Mouse (Mus musculus): ENCODE measurements around the gene Tmem59.

The Tmem59 gene

DNA sequence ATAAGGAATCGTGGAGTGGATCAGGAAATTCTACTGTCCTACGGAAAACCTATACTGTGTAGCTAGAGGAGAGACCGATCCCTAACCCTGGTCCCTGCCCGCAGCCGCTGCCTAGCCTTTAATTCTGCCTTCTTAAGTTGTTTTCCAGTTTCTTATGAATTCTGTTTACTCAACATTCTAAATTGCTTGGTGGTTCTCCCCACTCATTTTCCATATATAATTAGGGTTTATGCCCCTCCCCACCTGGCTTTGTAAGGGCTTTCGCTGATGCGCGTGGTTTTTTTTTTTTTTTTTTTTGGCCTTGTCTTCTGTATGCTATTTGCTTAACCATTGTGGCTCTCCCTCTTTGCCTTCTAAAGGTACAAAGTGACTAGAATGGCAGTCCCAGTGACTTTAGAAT lies 1.4 kb downstream of the Tmem59 start:
- DNase-seq (ENCODE audit: low spot score in 2 of 2), result no peak

DNA sequence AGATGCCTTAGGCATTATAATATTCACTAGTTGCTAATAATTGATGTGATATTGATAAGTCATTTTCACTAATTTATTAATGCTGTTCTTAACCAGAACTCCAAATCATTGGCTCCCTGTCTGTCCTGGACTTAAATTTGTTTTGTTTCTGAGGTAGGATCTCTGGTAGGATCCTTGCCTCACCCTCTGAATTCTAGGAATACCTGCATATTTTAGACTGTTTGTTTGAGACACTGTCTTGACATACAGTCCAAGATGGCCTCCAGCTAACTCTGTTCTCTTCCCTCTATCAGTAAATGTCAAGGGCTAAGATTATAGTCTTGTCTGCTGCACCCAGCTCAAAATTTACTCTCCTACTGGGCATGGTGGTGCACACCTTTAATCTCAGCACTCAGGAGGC lies 2.5 kb downstream of the Tmem59 start:
- no peak for DNase-seq (ENCODE audit: low spot score in 2 of 2)

DNA sequence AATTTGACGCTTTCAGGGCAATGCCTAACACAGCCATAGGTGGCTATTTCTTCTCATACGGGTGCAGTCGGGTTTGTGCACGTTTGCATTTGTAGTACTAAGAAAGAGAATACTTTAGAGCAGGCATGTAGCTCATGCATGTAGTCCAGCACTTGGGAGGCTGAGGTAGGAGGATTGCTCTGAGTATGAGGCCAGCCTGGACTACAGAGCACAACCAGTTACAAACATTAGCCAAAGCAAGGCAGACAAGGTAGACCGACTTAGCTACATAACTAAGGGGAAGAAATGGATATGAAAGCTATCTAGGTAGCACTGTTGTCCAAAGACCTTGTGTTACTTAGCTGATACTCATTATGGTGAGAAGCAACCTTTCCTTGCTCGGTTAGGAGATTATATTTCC lies 3.7 kb downstream of the Tmem59 start:
- DNase-seq (ENCODE audit: low spot score in 2 of 2), result no peak

DNA sequence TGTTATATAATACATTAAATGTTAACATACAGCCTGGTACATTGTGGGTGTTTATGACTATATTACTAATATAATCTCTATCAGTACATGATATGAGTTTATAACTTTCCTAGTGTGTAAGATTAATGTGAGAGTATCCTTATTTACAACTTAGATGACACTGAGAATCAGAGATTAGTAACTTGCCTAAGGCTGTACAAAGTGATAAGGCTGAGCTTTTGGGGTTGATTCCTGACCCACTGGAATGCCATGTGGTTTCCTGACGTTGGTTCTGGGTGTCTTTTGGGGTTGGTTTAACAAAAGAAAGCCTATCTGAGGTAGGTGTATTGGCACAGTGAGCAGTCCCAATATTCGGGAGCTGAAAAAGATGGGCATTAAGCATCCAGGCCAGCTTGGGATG lies 4.6 kb downstream of the Tmem59 start:
- no peak for DNase-seq (ENCODE audit: low spot score in 2 of 2)

DNA sequence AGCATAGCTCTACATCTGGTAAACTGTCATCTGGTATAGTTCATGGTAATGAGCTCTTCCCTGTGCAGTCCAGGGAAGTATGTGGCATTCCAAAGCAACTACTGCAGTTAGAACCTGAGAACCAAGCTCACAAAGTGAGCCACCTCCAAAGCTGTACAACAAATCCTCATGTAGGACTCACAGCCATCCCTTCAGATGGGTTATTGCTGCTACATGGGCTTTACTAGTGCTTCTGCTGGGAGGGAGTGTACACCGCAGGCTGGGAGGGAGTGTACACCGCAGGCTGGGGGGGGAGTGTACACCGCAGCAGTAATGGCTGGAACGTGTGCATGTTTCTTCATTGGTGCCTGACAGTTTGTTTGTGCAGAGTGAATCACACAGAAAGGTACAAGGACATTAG lies 5.0 kb downstream of the Tmem59 start:
- no peak for DNase-seq (ENCODE audit: low spot score in 2 of 2)

DNA sequence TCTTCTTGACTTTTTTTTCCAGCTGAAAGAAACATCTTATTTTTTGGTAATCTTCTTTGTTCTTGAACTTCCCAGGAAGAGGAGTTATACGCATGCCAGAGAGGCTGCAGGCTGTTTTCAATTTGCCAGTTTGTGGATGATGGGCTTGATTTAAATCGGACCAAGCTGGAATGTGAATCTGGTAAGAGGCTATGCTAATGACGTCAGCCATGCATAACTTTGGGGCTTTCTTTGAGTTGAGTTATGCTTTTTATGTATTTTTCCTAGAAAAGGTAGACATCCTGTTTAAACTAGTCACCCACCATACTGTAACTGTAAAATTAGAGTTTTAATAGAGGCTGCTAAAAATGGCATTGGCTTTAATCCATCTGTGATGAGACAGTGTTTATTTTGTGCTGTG lies 7.5 kb downstream of the Tmem59 start:
- DNase-seq (ENCODE audit: low spot score in 2 of 2), result no peak

DNA sequence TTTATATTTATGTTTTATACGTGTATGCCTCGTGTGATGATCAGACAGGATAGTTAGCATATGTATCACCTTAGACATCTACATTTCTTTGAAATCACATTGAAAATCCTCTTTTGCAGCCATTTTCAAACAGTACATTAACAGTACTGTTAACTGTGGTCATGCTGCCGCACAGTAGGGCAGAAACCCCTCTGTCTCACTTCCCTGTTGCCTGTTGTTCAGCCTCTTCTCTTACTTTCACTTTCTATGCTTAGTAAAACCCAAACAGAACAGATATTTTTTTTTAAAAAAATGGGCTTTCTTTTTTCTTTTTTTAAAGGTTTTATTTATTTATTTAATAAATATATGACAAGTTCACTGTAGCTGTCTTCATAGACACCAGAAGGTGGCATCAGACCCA lies 15.6 kb downstream of the Tmem59 start:
- DNase-seq (ENCODE audit: low spot score in 2 of 2), result no peak

DNA sequence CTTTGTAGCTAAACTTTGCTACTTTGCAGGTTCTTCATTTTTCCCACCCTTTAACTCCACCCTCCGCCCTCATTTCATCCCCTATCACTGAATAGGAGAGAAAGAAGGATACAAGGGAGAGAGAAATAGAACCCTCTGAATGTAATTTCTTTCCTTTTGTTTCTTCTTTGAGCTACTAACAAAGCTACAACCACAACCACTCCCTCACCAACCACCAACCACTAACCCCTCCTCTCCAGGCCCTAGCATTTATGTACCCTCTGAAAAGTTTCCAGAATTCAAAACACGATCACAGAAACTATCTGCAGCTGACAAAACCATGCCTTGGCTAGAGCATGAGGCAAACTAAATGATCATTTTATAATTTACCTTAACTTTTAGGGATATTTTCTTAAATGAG lies 18.3 kb downstream of the Tmem59 start:
- no peak for DNase-seq (ENCODE audit: low spot score in 2 of 2)

DNA sequence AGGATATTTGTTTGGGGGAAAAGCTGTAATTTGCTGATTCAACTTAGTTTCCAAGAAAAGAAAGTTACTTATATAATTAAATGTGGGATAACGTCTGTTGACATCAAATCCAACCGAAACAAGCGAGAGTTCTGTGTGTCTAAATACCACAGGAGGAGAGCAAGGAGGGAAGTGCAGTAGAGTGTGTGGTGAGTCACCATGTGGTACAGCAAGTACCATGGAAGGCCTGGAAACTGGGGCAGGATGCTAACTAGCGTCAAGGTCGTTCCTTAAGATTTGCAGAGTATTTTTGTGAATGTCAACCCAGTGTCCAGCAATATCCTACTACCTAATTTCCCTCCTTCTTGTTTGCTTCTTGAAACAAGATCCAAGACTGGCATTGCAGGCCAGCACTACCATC lies 19.9 kb downstream of the Tmem59 start:
- no peak for DNase-seq (ENCODE audit: low spot score in 2 of 2)

DNA sequence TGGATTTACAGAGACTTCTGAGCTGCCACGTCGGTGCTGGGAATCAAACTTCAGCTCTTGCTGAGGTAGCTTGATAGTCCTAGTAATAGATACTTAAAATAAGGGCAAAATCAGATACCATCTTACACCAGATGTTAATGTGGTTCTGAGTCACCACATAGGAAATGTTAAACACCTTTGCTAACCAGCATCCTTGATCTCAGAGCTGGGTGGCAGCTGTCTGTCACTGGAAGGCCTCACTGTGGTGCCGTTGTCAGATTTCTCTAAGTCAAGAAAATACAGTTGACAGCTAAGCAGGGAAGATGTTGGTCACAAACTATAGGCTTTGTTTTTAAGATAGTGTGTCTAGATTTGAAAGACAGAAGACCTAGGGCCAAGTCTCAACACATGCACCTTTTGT lies 23.6 kb downstream of the Tmem59 start:
- DNase-seq (ENCODE audit: low spot score in 2 of 2), result no peak

DNA sequence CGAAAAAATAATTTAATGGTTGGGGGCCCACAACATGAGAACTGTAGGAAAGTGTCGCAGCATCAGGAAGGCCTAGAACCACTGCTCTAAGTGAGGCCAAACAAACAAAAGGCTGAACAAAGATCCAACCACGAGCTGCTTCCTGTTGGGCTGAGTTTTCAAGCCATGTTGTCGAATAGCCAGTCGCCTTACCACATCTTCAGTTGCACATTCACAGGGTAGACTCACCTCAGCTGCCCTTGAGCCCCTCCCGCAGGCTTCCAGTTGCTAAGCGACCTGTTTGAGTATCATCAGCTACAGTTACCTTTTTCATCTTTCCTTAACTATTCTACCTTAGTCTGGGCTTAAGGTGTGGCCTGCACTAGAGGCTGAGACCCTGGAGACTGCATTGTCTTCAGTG lies 24.8 kb downstream of the Tmem59 start:
- no peak for DNase-seq (ENCODE audit: low spot score in 2 of 2)

DNA sequence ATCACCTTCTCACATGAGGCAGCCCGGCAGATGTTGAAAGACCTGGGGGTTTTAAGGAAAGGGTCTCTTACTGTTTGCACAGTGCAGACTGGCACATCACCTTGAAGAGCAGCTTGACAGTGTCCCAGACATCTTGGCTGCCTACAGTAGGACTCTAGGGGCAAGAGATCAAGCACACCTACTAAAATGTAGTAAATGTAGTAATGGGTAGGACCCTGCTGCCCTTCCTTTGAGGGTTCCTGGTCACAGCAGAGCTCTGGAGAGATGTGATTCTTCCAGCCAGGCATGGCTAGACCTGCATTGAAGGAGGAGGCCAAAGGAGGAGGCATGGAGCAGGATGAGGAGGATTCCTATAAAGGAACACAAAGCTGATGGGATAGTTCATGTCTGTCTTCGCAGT lies 28.8 kb downstream of the Tmem59 start:
- DNase-seq (ENCODE audit: low spot score in 2 of 2), result no peak

DNA sequence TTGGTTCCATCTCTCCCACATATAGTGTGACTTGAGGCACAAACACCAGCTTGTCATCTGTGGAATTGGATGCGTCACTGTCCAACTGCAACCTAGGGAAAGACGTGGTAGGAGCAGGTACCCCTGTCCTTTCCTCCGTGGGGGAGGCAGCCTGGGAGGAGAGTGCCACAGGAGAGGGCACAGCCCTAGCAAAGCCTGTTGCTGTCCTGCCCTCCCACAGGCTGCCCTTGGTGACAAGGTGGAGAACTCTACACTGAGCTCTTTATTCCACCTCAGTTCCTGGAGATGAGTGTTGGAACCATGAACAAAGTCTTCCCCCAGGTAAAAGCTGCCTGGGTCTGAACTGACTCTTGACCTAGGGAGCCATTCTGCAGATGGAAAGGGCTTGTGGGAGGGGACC lies 30.7 kb downstream of the Tmem59 start, which contains the start of gene Ldlrad1:
Ldlrad1 (plus strand) TSS at position 301 of the 400 bp plus-strand sequence.
- DNase-seq (ENCODE audit: low spot score in 2 of 2), result no peak

DNA sequence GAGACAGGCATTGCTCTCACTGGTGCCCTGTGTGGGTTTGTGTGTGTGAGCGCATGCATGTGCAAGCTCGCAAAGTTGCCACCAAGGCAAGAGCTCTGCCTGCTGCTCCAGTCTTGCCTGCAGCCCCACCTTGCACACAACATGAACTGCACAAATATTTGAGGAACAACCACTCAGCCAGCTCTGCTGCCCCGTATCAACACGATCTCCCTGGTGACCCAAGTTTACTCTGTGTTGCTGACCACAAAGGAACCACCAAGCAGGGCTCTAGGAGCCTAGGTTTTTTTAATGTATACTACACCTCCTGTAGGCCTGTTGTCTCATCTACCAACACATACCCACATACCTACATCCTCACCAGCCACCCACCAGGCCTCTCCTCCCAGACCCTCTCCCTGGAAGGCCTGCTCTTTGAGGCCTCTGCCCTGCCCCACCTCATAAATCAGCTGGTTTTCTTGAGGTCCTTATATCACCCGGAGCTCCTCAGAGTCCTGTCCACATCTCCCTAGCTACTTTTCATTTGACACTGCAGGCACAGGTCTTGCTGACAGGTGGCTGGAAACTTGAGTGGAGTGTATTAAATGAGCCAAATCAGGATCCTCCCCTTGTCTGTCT lies 32.4 kb downstream of the Tmem59 start:
- no peak for DNase-seq (ENCODE audit: low spot score in 2 of 2)

DNA sequence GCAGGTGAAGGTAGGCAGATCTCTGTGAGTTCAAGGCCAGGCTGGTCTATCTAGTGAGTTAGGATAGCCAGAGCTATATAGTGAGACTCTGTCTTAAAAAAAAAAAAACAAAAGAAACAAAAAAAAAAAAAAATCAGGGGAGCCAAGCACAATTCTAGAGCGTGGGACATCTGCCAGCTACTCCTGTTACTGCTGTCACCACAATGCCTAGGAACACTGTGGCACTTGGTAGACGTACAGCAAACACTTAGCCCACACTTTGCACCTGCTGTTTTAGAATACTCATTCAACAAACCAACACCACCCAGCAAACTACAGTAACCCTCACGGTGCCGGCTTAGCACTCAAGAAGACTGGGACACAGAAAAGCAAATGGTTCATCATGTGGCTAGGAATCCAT lies 33.3 kb downstream of the Tmem59 start:
- DNase-seq (ENCODE audit: low spot score in 2 of 2), result no peak

DNA sequence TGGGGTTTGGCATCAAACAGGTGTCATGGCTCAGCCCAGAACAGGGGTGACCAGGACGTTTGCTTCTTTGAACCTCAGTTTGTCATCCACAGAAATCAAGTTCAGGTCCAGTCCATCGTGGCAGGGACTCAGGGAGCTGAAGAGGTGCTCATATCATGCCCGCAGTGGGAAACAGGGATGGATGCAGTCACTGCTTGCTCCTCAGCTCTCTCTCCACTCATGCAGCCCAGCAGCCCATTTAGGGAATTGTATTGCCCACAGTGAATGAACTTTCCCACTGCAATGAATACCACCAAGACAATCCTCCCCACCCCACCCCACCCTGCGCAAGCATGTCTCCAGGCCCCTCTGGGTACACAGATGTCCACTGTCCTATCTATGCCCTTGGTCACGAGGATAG lies 33.7 kb downstream of the Tmem59 start:
- no peak for DNase-seq (ENCODE audit: low spot score in 2 of 2)

DNA sequence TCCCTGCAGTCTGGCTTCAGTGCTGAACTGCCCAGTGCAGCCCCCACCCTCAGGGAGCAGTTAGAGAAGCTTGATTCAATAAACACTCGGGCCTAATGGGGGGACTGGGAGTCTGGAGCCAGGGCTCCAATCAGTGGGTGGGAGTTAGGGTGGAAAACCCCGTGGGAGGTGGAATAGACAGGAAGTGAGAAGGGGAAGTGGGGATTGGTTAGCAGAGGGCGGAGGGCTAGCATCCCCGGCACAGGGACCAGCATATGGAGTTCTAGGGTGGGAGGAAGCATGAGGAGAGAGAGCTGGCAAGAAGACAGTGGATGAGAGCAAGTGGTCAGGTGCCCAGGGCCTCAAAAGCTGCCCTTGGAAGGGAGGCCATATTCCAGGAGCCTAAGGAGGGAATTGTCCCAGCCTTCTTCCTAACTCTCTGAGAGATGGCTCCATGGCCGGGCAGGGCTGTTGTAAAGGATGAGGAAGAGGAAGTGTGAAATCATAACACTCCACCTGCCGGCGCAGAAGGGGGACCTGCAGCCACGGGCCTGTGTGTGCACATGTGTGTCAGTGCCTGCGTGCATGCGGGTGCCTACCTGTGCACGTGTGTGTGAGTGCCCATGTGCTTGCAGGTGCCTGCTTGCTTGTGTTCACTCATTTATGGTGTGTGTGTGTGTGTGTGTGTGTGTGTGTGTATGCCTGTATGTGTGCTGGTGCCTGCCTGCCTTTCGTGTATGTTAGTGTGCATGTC lies 35.2 kb downstream of the Tmem59 start:
- DNase-seq (ENCODE audit: low spot score in 2 of 2), result no peak

DNA sequence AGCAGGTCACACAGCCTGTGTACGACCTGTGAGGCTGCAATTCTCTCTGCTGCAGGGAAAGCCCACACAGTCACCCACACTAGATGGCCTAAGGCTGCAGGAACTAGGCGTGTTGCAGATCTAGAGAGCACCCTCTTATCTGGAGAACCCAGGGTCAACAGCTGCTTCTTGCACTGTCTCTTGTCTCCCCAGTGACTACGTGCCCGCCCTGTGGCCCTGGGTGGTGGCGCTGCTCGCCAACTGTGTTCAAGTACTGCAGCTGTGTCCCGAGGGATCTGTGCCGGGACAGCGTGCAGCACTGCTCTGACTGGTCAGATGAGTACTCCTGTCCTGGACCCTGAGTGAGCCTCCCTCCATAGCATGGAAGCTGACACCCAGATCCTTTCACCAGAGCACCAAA lies 39.4 kb downstream of the Tmem59 start:
- peak; percentile 42 to 52 for DNase-seq (ENCODE audit: low spot score in 2 of 2)

DNA sequence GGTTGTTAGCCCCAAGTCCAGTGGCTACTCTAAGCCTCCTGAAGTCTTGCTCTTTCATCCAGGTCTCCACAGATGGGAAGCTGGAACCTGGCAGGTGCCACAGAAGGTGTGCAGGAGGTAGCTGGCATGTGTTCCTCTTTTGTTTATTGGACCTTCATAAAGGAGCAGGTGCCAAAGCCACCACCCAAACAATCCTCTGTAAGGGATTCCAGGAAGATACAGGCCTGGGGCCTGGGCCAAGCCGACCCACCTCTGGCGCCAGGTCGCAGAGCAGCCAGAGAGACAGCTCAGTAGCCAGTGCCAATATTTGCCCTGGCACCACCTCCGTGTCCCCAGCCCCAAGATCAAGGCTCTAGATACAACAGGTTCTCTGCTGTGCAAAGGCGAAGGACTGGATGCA lies 43.3 kb downstream of the Tmem59 start:
- DNase-seq (ENCODE audit: low spot score in 2 of 2), result no peak

DNA sequence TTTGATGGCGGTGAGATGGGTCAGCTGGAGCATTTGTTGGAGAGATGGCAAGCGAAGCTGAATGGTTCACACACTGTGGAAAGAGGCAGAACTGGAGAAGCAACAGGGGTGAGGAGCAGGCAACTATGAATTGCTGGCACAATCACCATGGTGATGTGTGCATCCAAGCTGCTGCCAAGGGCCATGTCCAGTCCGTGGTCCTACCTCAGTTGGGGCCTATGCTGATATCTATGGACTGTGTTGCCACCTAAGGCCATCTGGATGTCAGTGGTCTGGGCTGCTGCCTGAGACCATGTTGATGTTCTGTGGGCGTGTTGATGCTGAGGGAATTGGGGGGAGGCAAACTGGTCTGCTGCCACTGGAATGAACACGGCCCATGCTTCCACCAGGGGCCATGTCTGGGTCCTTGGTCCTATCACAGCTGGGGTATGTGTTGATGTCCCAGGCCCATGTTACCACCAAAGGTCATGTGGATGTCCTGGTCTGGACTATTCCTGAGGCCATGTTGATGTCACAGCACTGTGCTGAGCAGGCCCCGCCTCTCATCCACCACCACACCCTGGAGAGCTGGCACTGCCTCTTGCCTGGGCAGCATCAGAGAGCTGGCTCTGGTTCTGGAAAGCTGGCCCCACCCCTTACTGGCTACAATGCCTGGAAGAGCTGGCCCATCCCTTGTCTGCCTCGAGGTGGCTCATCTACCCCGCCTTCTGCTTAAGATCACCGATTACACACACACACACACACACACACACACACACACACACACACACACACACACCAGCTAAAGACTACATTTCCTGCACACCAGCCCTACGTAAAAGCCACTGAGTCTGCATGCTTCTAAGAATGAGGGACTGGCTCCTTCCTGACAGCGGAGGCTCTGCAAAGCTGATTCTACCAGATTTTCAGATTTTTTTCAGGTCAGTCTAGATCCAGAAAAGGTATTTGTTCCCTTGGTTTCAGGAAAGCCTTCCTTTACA lies 45.3 kb downstream of the Tmem59 start:
- no peak for DNase-seq (ENCODE audit: low spot score in 2 of 2)

DNA sequence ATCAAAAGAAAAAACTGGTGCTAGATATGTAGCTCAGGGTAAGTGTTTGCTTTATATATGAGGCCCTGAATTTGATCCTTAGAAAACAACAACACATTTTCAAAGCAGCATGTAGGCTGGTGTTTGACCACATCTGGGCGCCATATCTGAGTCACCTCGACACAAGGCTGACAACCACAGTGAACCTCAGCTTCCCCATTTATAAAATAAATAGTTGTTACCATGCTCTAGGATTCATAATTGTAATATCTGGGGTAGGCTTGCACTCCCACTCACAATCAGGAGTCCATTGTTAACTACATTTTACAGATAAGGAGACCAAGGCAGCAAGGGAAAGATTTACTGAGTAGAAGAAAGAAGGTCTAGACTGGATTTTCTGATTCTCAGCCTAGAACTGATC lies 48.1 kb downstream of the Tmem59 start:
- DNase-seq (ENCODE audit: low spot score in 2 of 2), result no peak

DNA sequence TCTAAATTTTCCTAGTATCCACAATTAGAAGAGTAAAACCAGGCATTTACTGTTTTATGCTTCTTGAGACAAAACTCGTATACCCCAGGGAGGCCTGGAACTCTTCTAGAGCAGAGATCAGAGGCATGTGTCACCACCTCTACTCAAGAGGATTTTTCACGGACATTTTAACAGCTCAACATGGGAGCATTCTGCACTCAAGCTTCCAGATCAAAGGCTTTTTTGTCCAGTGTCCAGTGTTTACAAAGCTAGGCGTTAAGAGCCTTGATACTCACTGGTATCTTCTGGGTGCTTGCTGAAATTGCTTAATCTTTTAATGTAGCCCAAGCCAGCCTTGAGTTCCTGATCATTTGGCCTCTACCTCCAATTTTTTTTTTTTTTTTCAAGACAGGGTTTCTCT lies 54.0 kb downstream of the Tmem59 start:
- DNase-seq (ENCODE audit: low spot score in 2 of 2), result no peak

DNA sequence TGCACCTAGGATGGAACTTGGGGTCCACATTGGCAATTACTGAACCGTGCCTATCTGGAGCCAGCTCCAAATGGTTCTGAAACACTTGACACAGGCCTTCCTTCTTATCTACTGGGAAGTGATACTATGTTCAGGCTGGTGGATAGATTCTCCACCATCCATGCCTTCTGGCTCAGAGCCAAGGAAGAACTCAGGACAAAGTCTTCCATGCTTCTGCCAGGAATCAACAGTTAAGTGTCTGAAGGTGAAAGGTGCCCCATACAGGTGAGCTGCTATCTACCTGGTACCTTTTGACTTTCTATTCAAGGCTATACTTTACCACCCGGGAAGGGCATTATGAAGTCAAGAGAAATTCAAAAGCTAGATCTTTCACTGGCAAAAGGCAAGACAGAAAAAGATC lies 60.1 kb downstream of the Tmem59 start:
- DNase-seq (ENCODE audit: low spot score in 2 of 2), result no peak
